Mouse (Mus musculus): ENCODE data around the gene Ddr2.
"Not testable (repeated sequence)": the region's sequence is repeated elsewhere in the genome, so short reads cannot be mapped to it uniquely, and the experiment has no call there.

The Ddr2 gene

GRCm38 (mm10) chr1:170109776-170110515 lies 616 bp downstream of the Ddr2 start:
- no peak for DNase-seq (ENCODE audit: low read depth in 1 of 2, low spot score in 2 of 2)

GRCm38 (mm10) chr1:170102814-170103213 lies 7.7 kb downstream of the Ddr2 start:
- not testable (repeated sequence) for DNase-seq (ENCODE audit: low read depth in 1 of 2, low spot score in 2 of 2)

- no peak for DNase-seq (ENCODE audit: low read depth in 1 of 2, low spot score in 2 of 2)
Measured at GRCm38 (mm10) chr1:170086631-170087030, 23.9 kb downstream of the Ddr2 start.

GRCm38 (mm10) chr1:170084151-170084796 lies 26.3 kb downstream of the Ddr2 start:
- DNase-seq (ENCODE audit: low read depth in 1 of 2, low spot score in 2 of 2) = no peak

- DNase-seq (ENCODE audit: low read depth in 1 of 2, low spot score in 2 of 2) = no peak
Measured at GRCm38 (mm10) chr1:170080907-170081306, 29.7 kb downstream of the Ddr2 start.

GRCm38 (mm10) chr1:170079465-170079864 lies 31.1 kb downstream of the Ddr2 start:
- no peak for DNase-seq (ENCODE audit: low read depth in 1 of 2, low spot score in 2 of 2)

- DNase-seq (ENCODE audit: low read depth in 1 of 2, low spot score in 2 of 2) = no peak
Measured at GRCm38 (mm10) chr1:170076339-170076738, 34.2 kb downstream of the Ddr2 start.

- peak in 1 of 2 experiments; percentile 9 for DNase-seq (ENCODE audit: low read depth in 1 of 2, low spot score in 2 of 2)
Measured at GRCm38 (mm10) chr1:170073768-170074167, 36.8 kb downstream of the Ddr2 start.

GRCm38 (mm10) chr1:170069143-170069542 lies 41.4 kb downstream of the Ddr2 start:
- DNase-seq (ENCODE audit: low read depth in 1 of 2, low spot score in 2 of 2) = no peak

- no peak for DNase-seq (ENCODE audit: low read depth in 1 of 2, low spot score in 2 of 2)
Measured at GRCm38 (mm10) chr1:170065931-170066330, 44.6 kb downstream of the Ddr2 start.

- no peak for DNase-seq (ENCODE audit: low read depth in 1 of 2, low spot score in 2 of 2)
Measured at GRCm38 (mm10) chr1:170065009-170065408, 45.6 kb downstream of the Ddr2 start.

GRCm38 (mm10) chr1:170064083-170064494 lies 46.5 kb downstream of the Ddr2 start:
- no peak for DNase-seq (ENCODE audit: low read depth in 1 of 2, low spot score in 2 of 2)

GRCm38 (mm10) chr1:170060214-170060613 lies 50.3 kb downstream of the Ddr2 start:
- DNase-seq (ENCODE audit: low read depth in 1 of 2, low spot score in 2 of 2) = no peak

GRCm38 (mm10) chr1:170059347-170059746 lies 51.2 kb downstream of the Ddr2 start:
- no peak for DNase-seq (ENCODE audit: low read depth in 1 of 2, low spot score in 2 of 2)

GRCm38 (mm10) chr1:170058051-170058450 lies 52.5 kb downstream of the Ddr2 start:
- no peak for DNase-seq (ENCODE audit: low read depth in 1 of 2, low spot score in 2 of 2)

GRCm38 (mm10) chr1:170057607-170058006 lies 53.0 kb downstream of the Ddr2 start:
- no peak for DNase-seq (ENCODE audit: low read depth in 1 of 2, low spot score in 2 of 2)

GRCm38 (mm10) chr1:170056921-170057320 lies 53.6 kb downstream of the Ddr2 start:
- no peak for DNase-seq (ENCODE audit: low read depth in 1 of 2, low spot score in 2 of 2)

- no peak for DNase-seq (ENCODE audit: low read depth in 1 of 2, low spot score in 2 of 2)
Measured at GRCm38 (mm10) chr1:170056214-170056613, 54.3 kb downstream of the Ddr2 start.

- no peak for DNase-seq (ENCODE audit: low read depth in 1 of 2, low spot score in 2 of 2)
Measured at GRCm38 (mm10) chr1:170052469-170053065, 58.0 kb downstream of the Ddr2 start.

GRCm38 (mm10) chr1:170051631-170052177 lies 58.9 kb downstream of the Ddr2 start:
- no peak for DNase-seq (ENCODE audit: low read depth in 1 of 2, low spot score in 2 of 2)

GRCm38 (mm10) chr1:170048434-170048833 lies 62.1 kb downstream of the Ddr2 start:
- no peak for DNase-seq (ENCODE audit: low read depth in 1 of 2, low spot score in 2 of 2)

All from monocyte, adult 2 months (primary cell).